Mouse (Mus musculus) G1E (cell line): ENCODE data around the gene Klhl41.

ENCODE experiments used
- CTCF ChIP-seq: IDR thresholded peaks from 2 replicates; pipeline ENCODE4 v1.5.1; 2012; ENCODE audit warnings: low read depth, low read length, inconsistent platforms, mixed read lengths
- GATA1 ChIP-seq: IDR thresholded peaks from 2 replicates; pipeline ENCODE4 v1.6.1; 2012; ENCODE audit warnings: borderline replicate concordance, low read length, inconsistent platforms, mixed read lengths
- GATA2 ChIP-seq: IDR thresholded peaks from 2 replicates; pipeline ENCODE4 v1.6.1; 2012; ENCODE audit warnings: low read depth, low read length, inconsistent platforms, borderline replicate concordance
- POLR2AphosphoS5 ChIP-seq: IDR thresholded peaks from 2 replicates; pipeline ENCODE4 v1.6.1; 2012; ENCODE audit warnings: low read depth, low read length, inconsistent platforms; ENCODE audit not compliant: insufficient replicate concordance
- TAL1 ChIP-seq: conservative IDR thresholded peaks from 2 replicates; pipeline ENCODE4 v1.6.1; 2012; ENCODE audit warnings: low read depth, low read length, inconsistent platforms, mixed read lengths

GRCm38 (mm10) chr2:69712981-69713625 lies 43.2 kb downstream of the Klhl41 start, which contains the start of gene Fastkd1:
- TF ChIP-seq CTCF (no peak), GATA1 (no peak), POLR2AphosphoS5 (no peak), TAL1 (no peak), GATA2 (no peak)
